Mouse (Mus musculus) macrophage (primary cell): ENCODE measurements around the gene Hist1h2bg. TPM values are rescaled to one million over a fixed set of nuclear protein-coding genes. Genes with fewer than 3 reads are reported as not detected.
"Not testable (repeated sequence)": the region's sequence is repeated elsewhere in the genome, so short reads cannot be mapped to it uniquely, and the experiment has no call there.

Experiments used
- H3K27ac ChIP-seq: fragments of 350-480 bp; formaldehyde crosslinking; 2 replicates; pipeline ENCODE4 v1.9.0; 2021
- H3K36me3 ChIP-seq: fragments of 350-480 bp; formaldehyde crosslinking; 2 replicates; pipeline ENCODE4 v1.9.0; 2021; ENCODE audit errors: inconsistent target
- H3K4me3 ChIP-seq: fragments of 350-480 bp; formaldehyde crosslinking; 2 replicates; pipeline ENCODE4 v1.9.0; 2021; ENCODE audit errors: inconsistent target
- H3K79me2 ChIP-seq: fragments of 350-480 bp; formaldehyde crosslinking; 2 replicates; pipeline ENCODE4 v1.9.0; 2021; ENCODE audit errors: inconsistent target
- WGBS: methylation state at CpG from one replicate; pipeline ENCODE4 v1.1.7; 2026; ENCODE audit warnings: inconsistent platforms; ENCODE audit not compliant: missing documents; 5-methylcytosine and 5-hydroxymethylcytosine counted together
- polyA plus RNA-seq: library from polyadenylated mRNA; stranded (reverse); fragments of 250-400 nt; gene quantifications from 3 replicates; pipeline ENCODE4 v1.2.4, GENCODE M21; 2018; ENCODE audit warnings: inconsistent platforms

The Hist1h2bg gene
- polyA plus RNA-seq, 1 experiment from 2014 or later: 0.65 TPM

- WGBS: 92% methylated on average over 1 of the region's 1 CpGs
- H3K36me3 ChIP-seq: no peaks in the 10 kb centered on the region
- H3K4me3 ChIP-seq: no peak overlapping the region
- H3K79me2 ChIP-seq: peaks cover 6% of the 10 kb centered on the region; the same call in 1 of the 2 replicates
- no peak overlapping the region for H3K27ac ChIP-seq
Observed at GRCm38 (mm10) chr13:23577835-23578234, 6.6 kb downstream of the Hist1h2bg start.

- no peaks in the 10 kb centered on the region for H3K36me3 ChIP-seq
- peak within 1 kb of the TSS; percentile 32 for H3K4me3 ChIP-seq
- 0% methylated on average over 40 of the region's 43 CpGs for WGBS
- peak within 1 kb of the TSS; percentile 88 for H3K27ac ChIP-seq
- H3K79me2 ChIP-seq: no peaks in the 10 kb centered on the region
Observed at GRCm38 (mm10) chr13:23581408-23582218, 10.4 kb downstream of the Hist1h2bg start, which contains the start of gene Hist1h4d. TSS of gene Hist1h4d (plus strand) at chr13:23581598.

- WGBS: 27% methylated on average over 6 of the region's 6 CpGs
- no peaks in the 10 kb centered on the region for H3K36me3 ChIP-seq
- peak overlapping the region; percentile 32 for H3K4me3 ChIP-seq
- H3K79me2 ChIP-seq: no peaks in the 10 kb centered on the region
- H3K27ac ChIP-seq: peak overlapping the region; percentile 88
Observed at GRCm38 (mm10) chr13:23582219-23583056, 11.2 kb downstream of the Hist1h2bg start.

GRCm38 (mm10) chr13:23583387-23584068 lies 12.3 kb downstream of the Hist1h2bg start:
- Histone ChIP-seq H3K4me3 (no peak overlapping the region), H3K36me3 (no peaks in the 10 kb centered on the region), H3K79me2 (no peaks in the 10 kb centered on the region), H3K27ac (peak overlapping the region; percentile 88)

GRCm38 (mm10) chr13:23584331-23584730 lies 13.1 kb downstream of the Hist1h2bg start:
- no peaks in the 10 kb centered on the region for H3K79me2 ChIP-seq
- no peaks in the 10 kb centered on the region for H3K36me3 ChIP-seq
- H3K27ac ChIP-seq: peak overlapping the region; percentile 88
- H3K4me3 ChIP-seq: peak overlapping the region; percentile 43

- Histone ChIP-seq H3K4me3 (peak overlapping the region; percentile 43), H3K27ac (peak overlapping the region; percentile 88), H3K36me3 (no peaks in the 10 kb centered on the region), H3K79me2 (no peaks in the 10 kb centered on the region)
- WGBS: under 1% methylated on average over 21 of the region's 21 CpGs
Observed at GRCm38 (mm10) chr13:23585029-23585441, 13.8 kb downstream of the Hist1h2bg start.

- not testable (repeated sequence) for H3K79me2 ChIP-seq, H3K36me3 ChIP-seq
- H3K4me3 ChIP-seq: peak overlapping the region; percentile 43
- H3K27ac ChIP-seq: peak overlapping the region; percentile 88
- WGBS: 0% methylated on average over 7 of the region's 36 CpGs
Observed at GRCm38 (mm10) chr13:23585442-23586098, 14.4 kb downstream of the Hist1h2bg start.

- Histone ChIP-seq H3K79me2 (no peaks in the 10 kb centered on the region), H3K36me3 (no peaks in the 10 kb centered on the region), H3K4me3 (peak overlapping the region; percentile 43), H3K27ac (peak overlapping the region; percentile 81)
- WGBS: 6% methylated on average over 22 of the region's 22 CpGs
Observed at GRCm38 (mm10) chr13:23586099-23586939, 15.1 kb downstream of the Hist1h2bg start.

- Histone ChIP-seq H3K79me2 (no peaks in the 10 kb centered on the region), H3K36me3 (no peaks in the 10 kb centered on the region), H3K27ac (peak overlapping the region; percentile 81), H3K4me3 (peak overlapping the region; percentile 43)
- no CpG with 5 or more reads among the region's 1 CpGs for WGBS
Observed at GRCm38 (mm10) chr13:23586940-23587225, 15.7 kb downstream of the Hist1h2bg start.

- no peaks in the 10 kb centered on the region for H3K36me3 ChIP-seq
- no peak overlapping the region for H3K4me3 ChIP-seq
- 92% methylated on average over 7 of the region's 7 CpGs for WGBS
- H3K27ac ChIP-seq: no peak overlapping the region
- no peaks in the 10 kb centered on the region for H3K79me2 ChIP-seq
Observed at GRCm38 (mm10) chr13:23591206-23591605, 20.0 kb downstream of the Hist1h2bg start.

GRCm38 (mm10) chr13:23591886-23592285 lies 20.7 kb downstream of the Hist1h2bg start:
- not testable (repeated sequence) for H3K79me2 ChIP-seq, H3K27ac ChIP-seq, H3K4me3 ChIP-seq, H3K36me3 ChIP-seq
- WGBS: 97% methylated on average over 5 of the region's 7 CpGs

GRCm38 (mm10) chr13:23592614-23593013 lies 21.4 kb downstream of the Hist1h2bg start:
- Histone ChIP-seq H3K4me3 (no peak overlapping the region), H3K36me3 (no peaks in the 10 kb centered on the region), H3K27ac (no peak overlapping the region), H3K79me2 (no peaks in the 10 kb centered on the region)
- 83% methylated on average over 7 of the region's 7 CpGs for WGBS

GRCm38 (mm10) chr13:23593051-23593770 lies 22.0 kb downstream of the Hist1h2bg start:
- H3K36me3 ChIP-seq: no peaks in the 10 kb centered on the region
- H3K4me3 ChIP-seq: no peak overlapping the region
- no peaks in the 10 kb centered on the region for H3K79me2 ChIP-seq
- 33% methylated on average over 5 of the region's 5 CpGs for WGBS
- H3K27ac ChIP-seq: no peak overlapping the region
